Mouse (Mus musculus) C2C12 (cell line): ENCODE measurements at regions not wholly inside any gene's neighbourhood (a gene's known extent, or its start where the extent isn't known, plus 50 kb on each side); places are given as distances from the start of the nearest gene placed in this dataset.

ENCODE experiments used
- CTCF ChIP-seq: IDR thresholded peaks from one replicate; pipeline ENCODE4 v1.5.1; 2011; ENCODE audit not compliant: control insufficient read depth, insufficient read depth, insufficient read length
- FOSL1 ChIP-seq: IDR thresholded peaks from one replicate; pipeline ENCODE4 v1.8.0; 2011; ENCODE audit warnings: mild to moderate bottlenecking, low read length; ENCODE audit not compliant: poor library complexity, insufficient read depth, severe bottlenecking
- MAX ChIP-seq: IDR thresholded peaks from one replicate; pipeline ENCODE4 v1.6.1; 2011; ENCODE audit warnings: mild to moderate bottlenecking, control low read depth
- MYOD1 ChIP-seq: IDR thresholded peaks from one replicate; pipeline ENCODE4 v1.6.1; 2011; ENCODE audit warnings: low read depth; ENCODE audit not compliant: control insufficient read depth, insufficient read length
- MYOG ChIP-seq: IDR thresholded peaks from one replicate; pipeline ENCODE4 v1.6.1; 2011; ENCODE audit not compliant: control insufficient read depth, insufficient read length; ENCODE audit errors: extremely low read depth
- USF1 ChIP-seq: IDR thresholded peaks from one replicate; pipeline ENCODE4 v1.6.1; 2011; ENCODE audit warnings: low read depth, mild to moderate bottlenecking, control low read depth, moderate library complexity

DNA sequence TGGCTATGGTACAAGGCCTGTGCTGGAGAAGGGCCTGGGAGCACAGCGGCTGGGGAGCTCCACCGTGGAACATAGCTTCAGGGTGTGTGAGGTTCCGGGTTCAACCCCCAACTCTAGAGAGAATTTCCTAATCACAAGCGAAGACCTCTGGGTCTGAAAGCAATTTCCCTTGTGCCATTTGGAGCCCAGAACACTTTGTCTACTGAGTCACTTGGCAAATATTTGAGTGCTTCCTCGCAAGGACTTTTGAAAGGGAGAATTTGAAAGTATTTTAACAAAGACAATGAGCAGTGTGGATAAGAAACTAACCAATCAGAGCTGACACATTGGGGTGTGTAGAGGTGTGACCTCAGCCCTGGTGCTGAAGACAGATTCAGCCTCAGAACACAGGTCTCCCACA, 80.9 kb downstream of the Rhob start:
- TF ChIP-seq CTCF (no peak), MYOD1 (no peak), USF1 (no peak), MYOG (no peak), MAX (no peak), FOSL1 (no peak)
